ENCODE assay signal across 10 mouse cellular contexts in the genomic region with DNA sequence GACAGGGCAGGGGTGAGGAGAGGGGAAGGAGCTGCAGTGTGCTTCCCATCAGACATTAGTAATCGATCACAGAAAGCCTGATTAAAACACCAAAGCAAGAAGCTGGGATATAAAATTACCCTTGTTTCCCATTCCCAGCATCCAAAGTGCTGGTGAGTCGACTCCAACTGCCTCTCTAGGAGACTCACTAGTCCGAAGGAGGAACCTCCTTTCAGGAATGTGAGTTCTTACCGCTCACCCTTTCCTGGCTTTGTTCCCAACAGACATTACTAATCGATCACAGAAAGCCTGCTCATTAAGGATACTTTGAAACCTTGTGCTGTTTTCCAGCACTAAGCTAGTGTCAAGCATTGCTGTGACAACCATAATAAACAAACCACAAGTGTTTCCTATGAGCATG.
DNase-seq lines count a peak whose midpoint lies in the region; ATAC-seq and TF ChIP-seq lines count a peak whose summit lies in the region.
"Had no signal": no experiment of that assay in that cellular context is flagged by ENCODE, and none has a peak within 500 bp of the region (broad histone marks: within the 10 kb centered on the region; RNA-seq: fewer than 3 reads in every experiment).

No protein-coding gene starts in this region.

- 47% methylated on average over 5 of the region's 5 CpGs for WGBS in heart, embryonic 13.5 days
- WGBS in heart, embryonic 11.5 days (ENCODE audit: insufficient replicate concordance), result 52% methylated on average over 5 of the region's 5 CpGs
- 28% methylated on average over 5 of the region's 5 CpGs for WGBS in lung, adult 2 months

- no peaks in the 10 kb centered on the region for H3K36me3 ChIP-seq in heart, embryonic 13.5 days
- H3K36me3 ChIP-seq in heart, embryonic 11.5 days (ENCODE audit: control insufficient read depth, insufficient read depth, low read length), result no peaks in the 10 kb centered on the region

- H3K4me2 ChIP-seq in heart, embryonic 13.5 days, result no peak overlapping the region
- H3K4me2 ChIP-seq in heart, embryonic 11.5 days, result no peak overlapping the region

- H3K27me3 ChIP-seq in heart, embryonic 13.5 days (replicated peaks), result peaks cover 18% of the 10 kb centered on the region
- 0 out of 2 replicates have a peak, but pooled peaks cover 7% of the 10 kb centered on the region for H3K27me3 ChIP-seq in heart, embryonic 11.5 days (ENCODE audit: control insufficient read depth, insufficient read depth, low read length)

- peaks cover 41% of the 10 kb centered on the region for H3K4me1 ChIP-seq in heart, embryonic 13.5 days
- H3K4me1 ChIP-seq in heart, embryonic 11.5 days (ENCODE audit: control insufficient read depth, insufficient read depth, low read length), result peaks cover 5% of the 10 kb centered on the region; the same call in 1 of the 2 replicates
- H3K4me1 ChIP-seq in lung, adult 2 months (ENCODE audit: control insufficient read depth, insufficient read depth, low read length), result no peaks in the 10 kb centered on the region

- TF ChIP-seq CTCF in lung, adult 2 months (IDR thresholded peaks at IDR 0.05; ENCODE audit: insufficient read depth, low read length), result no peak

- H3K9ac ChIP-seq in heart, embryonic 13.5 days, result no peak overlapping the region
- H3K9ac ChIP-seq in heart, embryonic 11.5 days (ENCODE audit: low read depth, low read length), result no peak overlapping the region

- no peaks in the 10 kb centered on the region for H3K9me3 ChIP-seq in heart, embryonic 13.5 days
- no peaks in the 10 kb centered on the region for H3K9me3 ChIP-seq in heart, embryonic 11.5 days (replicated peaks; ENCODE audit: control insufficient read depth, low read length)

- peak overlapping the region; percentile 21 for H3K4me3 ChIP-seq in heart, embryonic 13.5 days
- H3K4me3 ChIP-seq in heart, embryonic 11.5 days (ENCODE audit: low read depth, low read length), result no peak overlapping the region
- H3K4me3 ChIP-seq in lung, adult 2 months (replicated peaks; ENCODE audit: extremely low read depth, low read depth, low read length), result no peak overlapping the region

- DNase-seq in lung, postnatal 10 days, result peak; percentile 56
- DNase-seq in lung, adult 2 months, result no peak
- peak; percentile 31 for DNase-seq in embryo, embryonic 11.5 days (ENCODE audit: low read depth, low spot score)
- DNase-seq in lung, postnatal 36 days, result peak; percentile 19
- no peak for DNase-seq in spleen, adult 18-20 months
- DNase-seq in spleen, postnatal 10 days (ENCODE audit: low spot score in 2 of 2), result no peak
- DNase-seq: thymus, postnatal 4 days had no signal

- ATAC-seq in heart, embryonic 13.5 days (ENCODE audit: extremely low read depth, insufficient number of reproducible peaks, low FRiP score, low TSS enrichment), result no peak
- ATAC-seq in heart, embryonic 11.5 days (replicated peaks; ENCODE audit: insufficient number of reproducible peaks, low FRiP score, low TSS enrichment), result no peak
- ATAC-seq: inflammation-experienced regulatory T-cells, adult 6 months had no signal

- TF ChIP-seq POLR2A in lung, adult 2 months (IDR thresholded peaks at IDR 0.05; ENCODE audit: borderline replicate concordance, extremely low read depth, low read depth, low read length), result no peak

- no peak overlapping the region for H3K27ac ChIP-seq in heart, embryonic 13.5 days (replicated peaks)
- no peak overlapping the region for H3K27ac ChIP-seq in heart, embryonic 11.5 days (ENCODE audit: low read depth, low read length)

Comparison
In these comparisons a context has a peak if more than half of its experiments do, and no peak if none do; other contexts are left out.
1. DNase-seq: peak in lung, postnatal 10 days (single experiment), embryo, embryonic 11.5 days (single experiment) and lung, postnatal 36 days (single experiment); none in lung, adult 2 months (single experiment), spleen, adult 18-20 months (0 of 2) and spleen, postnatal 10 days (0 of 2).